ENCODE assay signal across 7 mouse cellular contexts in genomic region chr1:64305427-64306213, GRCm38 (mm10).
A peak's percentile ranks its signal among the peaks of the same experiment; 100 is the strongest.
DNase-seq lines count a peak whose midpoint lies in the region; ATAC-seq and TF ChIP-seq lines count a peak whose summit lies in the region.

No protein-coding gene starts in this region.

- WGBS in cerebellum, adult 2 months, result 13% methylated on average over 13 of the region's 13 CpGs
- WGBS in hindbrain, embryonic 10.5 days, result 39% methylated on average over 13 of the region's 13 CpGs
- WGBS in lung, embryonic 16.5 days, result 27% methylated on average over 13 of the region's 13 CpGs

- H3K36me3 ChIP-seq in hindbrain, embryonic 10.5 days, result no peaks in the 10 kb centered on the region
- H3K36me3 ChIP-seq in lung, embryonic 16.5 days (ENCODE audit: control insufficient read depth, insufficient read depth, low read length), result no peaks in the 10 kb centered on the region

- no peaks in the 10 kb centered on the region for H3K9me3 ChIP-seq in hindbrain, embryonic 10.5 days
- H3K9me3 ChIP-seq in lung, embryonic 16.5 days (ENCODE audit: control insufficient read depth, low read length), result no peaks in the 10 kb centered on the region

- peak; percentile 85 for ATAC-seq in lung, embryonic 16.5 days (ENCODE audit: low read depth)

- 0 out of 2 replicates have a peak overlapping the region, but pooled peaks have one; percentile 5 for H3K9ac ChIP-seq in lung, embryonic 16.5 days (ENCODE audit: low read length)

- no peaks in the 10 kb centered on the region for H3K27me3 ChIP-seq in cerebellum, adult 2 months (ENCODE audit: control insufficient read depth, insufficient read depth, low read length)
- no peaks in the 10 kb centered on the region for H3K27me3 ChIP-seq in hindbrain, embryonic 10.5 days (ENCODE audit: insufficient read depth, poor library complexity, severe bottlenecking)
- no peaks in the 10 kb centered on the region for H3K27me3 ChIP-seq in lung, embryonic 16.5 days (ENCODE audit: control insufficient read depth, insufficient read depth, low read depth, low read length)

- no peak overlapping the region for H3K4me3 ChIP-seq in cerebellum, adult 2 months (replicated peaks; ENCODE audit: insufficient read depth, low read depth, low read length)
- H3K4me3 ChIP-seq in hindbrain, embryonic 10.5 days, result no peak overlapping the region
- no peak overlapping the region for H3K4me3 ChIP-seq in lung, embryonic 16.5 days (ENCODE audit: low read length)

- DNase-seq in ZHBTc4 (ENCODE audit: low read depth, low spot score), result peak; percentile 69
- DNase-seq in cerebellum, adult 2 months, result peak; percentile 84 to 91
- peak; percentile 61 to 78 for DNase-seq in frontal cortex, adult 2 months (ENCODE audit: extremely low spot score in 1 of 2, low spot score in 1 of 2)
- DNase-seq in hindbrain, embryonic 10.5 days (ENCODE audit: low spot score), result peak; percentile 48
- DNase-seq in layer of hippocampus, adult 9-10 months (ENCODE audit: low spot score), result peak; percentile 29
- DNase-seq in right cerebral cortex, postnatal 25 days, result peak; percentile 50

- H3K4me2 ChIP-seq in lung, embryonic 16.5 days (ENCODE audit: low read depth, low read length), result peak overlapping the region; percentile 38

- no peak for TF ChIP-seq CTCF in cerebellum, adult 2 months (IDR thresholded peaks at IDR 0.05; ENCODE audit: borderline replicate concordance, insufficient read depth, low read depth, low read length)

- peak; percentile 32; the same call in 1 of the 2 replicates for TF ChIP-seq POLR2A in cerebellum, adult 2 months (IDR thresholded peaks at IDR 0.05; ENCODE audit: borderline replicate concordance, insufficient read depth, low read length)

- peaks cover 3% of the 10 kb centered on the region; the same call in 1 of the 2 replicates for H3K4me1 ChIP-seq in cerebellum, adult 2 months (ENCODE audit: control insufficient read depth, insufficient read depth, low read length)
- H3K4me1 ChIP-seq in hindbrain, embryonic 10.5 days (replicated peaks), result peaks cover 28% of the 10 kb centered on the region
- peaks cover 3% of the 10 kb centered on the region for H3K4me1 ChIP-seq in lung, embryonic 16.5 days (replicated peaks; ENCODE audit: control insufficient read depth, insufficient read depth, low read length)

- H3K27ac ChIP-seq in cerebellum, adult 2 months (ENCODE audit: insufficient read depth, low read length), result peak overlapping the region; percentile 47
- H3K27ac ChIP-seq in hindbrain, embryonic 10.5 days, result peak overlapping the region; percentile 65
- H3K27ac ChIP-seq in lung, embryonic 16.5 days (ENCODE audit: low read length), result peak overlapping the region; percentile 89

Comparison
In these comparisons a context has a peak if more than half of its experiments do, and no peak if none do; other contexts are left out.
1. DNase-seq: peak in every context shown above with its lines; median percentile 88 in cerebellum, adult 2 months; 70 in frontal cortex, adult 2 months; 69 in ZHBTc4; 50 in right cerebral cortex, postnatal 25 days; 48 in hindbrain, embryonic 10.5 days; 29 in layer of hippocampus, adult 9-10 months.